Mouse (Mus musculus): ENCODE data around the gene Med16. TPM values are rescaled to one million over a fixed set of nuclear protein-coding genes. Genes with fewer than 3 reads are reported as not detected.

Med16 gene
- polyA plus RNA-seq, 1 experiment from 2014 or later: 37.3 TPM

DNA sequence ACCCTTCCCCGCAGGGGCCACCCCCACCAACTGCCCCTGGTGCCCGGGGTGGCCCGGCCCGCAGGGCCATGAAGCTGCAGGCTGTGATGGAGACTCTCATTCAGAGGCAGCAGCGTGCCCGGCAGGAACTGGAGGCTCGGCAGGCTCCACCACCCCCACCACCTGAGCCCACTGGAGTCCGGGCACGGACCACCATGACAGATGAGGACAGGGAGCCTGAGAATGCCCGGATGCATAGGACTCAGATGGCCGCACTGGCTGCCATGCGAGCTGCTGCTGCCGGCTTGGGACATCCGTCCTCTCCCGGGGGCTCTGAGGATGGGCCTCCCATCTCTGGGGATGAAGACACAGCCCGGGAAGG is 22.1 kb upstream of the Med16 start:
- Histone ChIP-seq H3K4me2 (replicated peaks) (no peak overlapping the region), H3K27ac (no peak overlapping the region), H3K27me3 (replicated peaks) (no peaks in the 10 kb centered on the region), H3K9ac (no peak overlapping the region), H3K4me3 (replicated peaks) (no peak overlapping the region), H3K4me1 (replicated peaks) (peaks cover 68% of the 10 kb centered on the region), H3K36me3 (peaks cover 26% of the 10 kb centered on the region), H3K9me3 (no peaks in the 10 kb centered on the region)
- no peak for ATAC-seq
- WGBS: 89% methylated on average over 16 of the region's 16 CpGs

DNA sequence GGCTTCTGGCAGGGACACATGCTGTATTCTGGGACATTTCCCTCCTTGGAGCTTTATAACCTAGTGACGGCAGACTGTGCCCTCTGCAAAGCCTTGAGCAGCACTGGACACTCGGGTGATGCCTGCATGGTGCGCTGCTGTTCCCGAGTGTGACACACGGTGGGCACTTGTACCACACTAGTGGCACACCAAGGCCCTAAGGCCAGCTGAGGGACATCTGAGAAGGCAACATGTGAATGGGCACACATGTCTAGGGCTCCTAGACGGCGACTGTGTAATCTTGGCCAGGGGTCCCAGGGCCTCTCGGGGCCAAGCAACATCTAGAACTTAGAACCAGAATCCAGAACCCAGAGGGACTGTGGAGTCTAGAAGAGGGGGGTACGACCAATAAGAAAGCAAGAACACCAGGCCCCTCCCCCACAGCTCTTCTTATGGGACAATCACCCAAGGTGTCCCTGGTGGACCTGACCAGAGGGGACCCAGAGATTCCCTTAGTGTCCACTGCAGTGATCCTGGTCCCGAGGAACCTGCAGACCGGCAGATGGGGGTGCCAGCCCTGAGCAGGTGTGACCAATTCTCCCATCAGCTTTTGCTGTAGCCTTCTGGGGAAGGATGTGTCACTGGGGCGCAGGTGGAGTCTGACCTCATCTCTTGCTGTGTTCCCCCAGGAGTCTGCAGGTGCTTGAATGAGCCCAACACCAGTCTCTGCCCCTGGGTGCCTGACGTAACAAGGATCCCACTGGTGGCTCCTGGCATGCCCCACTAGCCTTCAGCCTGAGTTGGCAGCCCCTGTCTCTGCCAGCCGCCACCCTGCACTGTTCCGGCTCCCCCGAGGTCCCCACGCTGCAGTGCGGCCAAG is 21.5 kb upstream of the Med16 start:
- peaks cover 22% of the 10 kb centered on the region for H3K36me3 ChIP-seq
- no peak overlapping the region for H3K27ac ChIP-seq
- 84% methylated on average over 18 of the region's 18 CpGs for WGBS
- H3K4me2 ChIP-seq (replicated peaks): peak overlapping the region; percentile 92
- H3K4me1 ChIP-seq (replicated peaks): peaks cover 66% of the 10 kb centered on the region
- no peaks in the 10 kb centered on the region for H3K27me3 ChIP-seq (replicated peaks)
- H3K9me3 ChIP-seq: no peaks in the 10 kb centered on the region
- H3K9ac ChIP-seq: no peak overlapping the region
- 0 out of 2 replicates have a peak overlapping the region, but pooled peaks have one; percentile 2 for H3K4me3 ChIP-seq (replicated peaks)
- ATAC-seq: no peak

DNA sequence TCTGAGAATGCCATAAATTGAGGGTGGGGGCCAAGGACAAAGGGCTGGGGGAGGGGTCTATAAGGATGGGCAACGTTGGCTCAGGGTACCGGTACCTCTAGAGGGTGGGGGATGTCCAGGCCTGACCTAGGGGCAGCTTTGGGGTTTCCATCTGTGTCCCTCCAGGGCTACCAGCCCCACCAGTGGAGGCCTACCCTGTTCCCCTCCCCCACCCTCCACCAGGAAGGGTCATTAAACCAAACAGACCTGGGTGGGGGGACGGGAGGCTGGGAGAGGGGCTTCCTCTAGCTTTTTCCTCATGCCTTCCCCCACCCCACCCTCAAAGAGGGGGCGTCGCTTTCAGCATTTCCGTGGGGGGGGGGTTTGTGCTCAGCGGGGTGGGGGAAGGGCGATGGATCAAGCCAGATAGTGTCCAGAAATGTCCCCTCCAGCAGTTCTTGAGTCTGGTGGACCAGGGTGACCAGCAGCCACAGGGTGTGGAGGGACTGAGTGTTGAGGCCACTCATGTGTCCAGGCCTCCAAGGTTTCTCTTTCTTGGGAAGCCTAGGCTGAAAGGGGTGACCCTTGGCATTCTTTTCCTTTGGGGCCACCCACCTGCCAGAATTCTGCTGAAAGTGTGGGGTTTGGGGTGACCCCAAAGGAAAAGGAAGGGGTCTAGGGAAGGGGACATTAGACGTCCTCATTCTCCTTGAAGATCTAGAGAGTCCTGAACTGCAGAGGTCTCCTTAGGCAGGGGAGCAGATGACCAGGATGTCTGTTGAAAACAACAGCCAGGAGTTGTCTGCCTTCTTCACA is 20.4 kb upstream of the Med16 start:
- Histone ChIP-seq H3K27ac (peak overlapping the region; percentile 66), H3K4me1 (replicated peaks) (peaks cover 62% of the 10 kb centered on the region), H3K9ac (peak overlapping the region; percentile 36), H3K36me3 (peaks cover 21% of the 10 kb centered on the region), H3K9me3 (no peaks in the 10 kb centered on the region), H3K4me2 (replicated peaks) (peak overlapping the region; percentile 92), H3K27me3 (replicated peaks) (no peaks in the 10 kb centered on the region), H3K4me3 (replicated peaks) (peak overlapping the region; percentile 98)
- WGBS: 14% methylated on average over 9 of the region's 9 CpGs
- no peak for ATAC-seq

DNA sequence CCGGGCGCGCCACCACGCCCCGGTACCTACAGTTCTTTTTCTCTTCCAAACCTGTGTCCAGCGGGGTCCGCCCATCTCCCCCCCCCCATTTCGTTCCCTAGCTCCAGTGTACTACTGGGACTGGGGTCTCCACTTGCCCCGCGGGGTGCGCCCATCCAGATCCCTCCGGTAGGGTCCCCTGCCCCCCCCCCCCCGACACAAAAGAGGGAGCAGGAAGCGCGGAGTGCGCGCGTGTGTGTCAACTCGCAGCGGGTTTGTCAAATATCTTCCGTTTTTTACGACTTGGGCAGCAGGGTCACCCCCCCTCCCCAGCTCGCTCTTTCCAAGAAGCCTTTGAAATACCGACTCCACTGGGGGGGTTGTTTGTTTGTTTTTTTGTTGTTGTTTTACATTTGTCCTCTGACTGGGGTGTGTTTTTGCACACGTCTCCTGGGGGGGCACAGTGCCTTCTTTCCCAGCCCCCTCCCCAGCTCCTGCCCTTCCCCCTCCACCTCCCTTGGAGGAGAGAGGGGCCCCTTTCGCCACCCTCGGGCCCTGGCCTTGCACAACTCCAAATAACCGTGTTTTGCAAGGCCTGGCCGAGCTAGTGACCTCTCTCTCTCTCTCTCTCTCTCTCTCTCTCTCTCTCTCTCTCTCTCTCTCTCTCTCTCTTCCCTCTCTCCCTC is 19.4 kb upstream of the Med16 start:
- Histone ChIP-seq H3K9me3 (no peaks in the 10 kb centered on the region), H3K4me1 (replicated peaks) (peaks cover 53% of the 10 kb centered on the region), H3K9ac (peak overlapping the region; percentile 97), H3K4me3 (replicated peaks) (peak overlapping the region; percentile 98), H3K4me2 (replicated peaks) (peak overlapping the region; percentile 92), H3K27me3 (replicated peaks) (peaks cover 3% of the 10 kb centered on the region; the same call in 1 of the 2 replicates), H3K27ac (peak overlapping the region; percentile 96), H3K36me3 (peaks cover 21% of the 10 kb centered on the region)
- WGBS: 1% methylated on average over 29 of the region's 29 CpGs
- peak; percentile 2; the same call in 1 of the 2 replicates for ATAC-seq

DNA sequence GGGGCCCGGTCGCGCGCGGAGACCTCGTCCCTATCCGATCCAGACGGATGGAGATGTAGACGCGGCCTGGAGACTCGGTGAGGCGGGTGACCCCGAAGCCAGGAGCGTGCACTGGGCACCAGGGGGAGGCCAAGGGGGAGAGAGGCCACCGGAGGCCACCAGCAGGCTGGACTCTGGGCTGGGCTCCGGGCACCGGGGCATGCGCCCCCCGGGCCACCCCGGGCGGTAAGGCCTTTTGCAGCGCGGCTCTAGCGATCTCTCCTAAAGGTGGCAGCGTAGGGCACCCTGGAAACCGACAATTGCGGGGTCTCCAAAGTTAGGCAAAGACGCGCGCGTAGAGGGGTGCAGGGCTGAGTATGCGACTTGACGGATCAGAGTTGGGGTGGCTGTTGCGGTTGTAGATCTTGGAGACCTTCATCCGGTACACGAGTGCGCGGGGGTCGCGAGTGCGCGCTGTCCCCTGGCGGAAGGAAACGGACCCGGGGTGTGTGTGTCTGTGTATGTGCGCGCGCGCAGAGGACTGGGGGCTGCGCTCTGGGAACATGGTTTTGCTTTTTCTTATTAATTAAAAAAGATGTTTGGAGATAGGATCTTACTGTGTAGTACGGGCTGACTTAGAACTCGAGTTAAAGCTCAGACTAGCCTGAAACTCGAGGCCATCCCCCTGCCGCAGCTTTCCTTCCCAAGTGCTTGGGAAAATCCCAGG is 18.8 kb upstream of the Med16 start:
- no peaks in the 10 kb centered on the region for H3K9me3 ChIP-seq
- H3K4me1 ChIP-seq (replicated peaks): peaks cover 46% of the 10 kb centered on the region
- peak overlapping the region; percentile 98 for H3K4me3 ChIP-seq (replicated peaks)
- H3K27me3 ChIP-seq (replicated peaks): peaks cover 10% of the 10 kb centered on the region
- peak overlapping the region; percentile 92 for H3K4me2 ChIP-seq (replicated peaks)
- peak overlapping the region; percentile 97 for H3K9ac ChIP-seq
- WGBS: under 1% methylated on average over 54 of the region's 54 CpGs
- peak; percentile 36 for ATAC-seq
- H3K27ac ChIP-seq: peak overlapping the region; percentile 96
- peaks cover 20% of the 10 kb centered on the region for H3K36me3 ChIP-seq

DNA sequence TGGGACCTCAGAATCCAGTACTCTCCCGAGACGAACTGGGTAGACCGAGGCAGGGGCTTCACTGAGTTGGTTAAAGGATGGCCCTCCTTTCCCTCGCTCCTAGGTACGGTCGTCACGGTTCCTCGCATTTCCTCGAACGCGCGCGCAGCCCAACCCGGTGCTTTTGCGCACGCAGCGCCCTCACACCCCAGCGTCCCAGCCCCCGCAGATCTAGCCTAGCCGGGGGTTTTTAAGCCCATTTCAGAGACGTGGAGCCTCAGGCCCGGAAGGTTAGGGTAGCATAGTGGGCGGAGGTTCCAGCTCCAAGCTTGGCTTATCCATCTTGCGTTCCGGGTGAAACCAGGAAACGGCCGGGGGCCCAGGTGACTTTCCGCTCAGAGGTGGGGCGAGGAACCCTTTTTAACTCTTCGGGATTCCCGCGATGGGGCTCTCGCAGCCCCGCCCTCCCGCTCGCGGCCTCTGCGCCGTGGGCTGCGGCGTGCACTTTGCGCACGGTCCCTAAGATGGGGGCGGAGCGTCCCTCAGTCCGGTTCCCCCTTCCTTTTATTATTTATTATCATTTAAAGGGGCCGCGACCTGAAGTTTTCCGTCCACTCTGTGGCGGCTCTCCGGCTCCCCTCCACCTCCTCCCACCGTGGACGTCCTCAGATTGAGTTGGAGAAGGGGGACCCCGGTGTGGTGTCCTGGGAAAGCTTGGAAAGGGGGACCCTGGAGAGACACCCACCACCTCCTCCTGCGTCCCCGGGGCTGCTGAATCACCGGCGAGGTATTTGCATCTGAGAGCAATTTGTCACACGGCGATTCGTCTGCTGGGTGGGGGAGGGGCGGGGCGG is 18.0 kb upstream of the Med16 start, which contains the start of gene Arid3a:
Gene Arid3a, plus strand, starts transcription at position 553 of the 833 bp plus-strand sequence.
- ATAC-seq: peak; percentile 86
- peaks cover 12% of the 10 kb centered on the region for H3K36me3 ChIP-seq
- H3K4me2 ChIP-seq (replicated peaks): peak within 1 kb of the TSS; percentile 92
- H3K9ac ChIP-seq: peak within 1 kb of the TSS; percentile 97
- no peaks in the 10 kb centered on the region for H3K9me3 ChIP-seq
- peak within 1 kb of the TSS; percentile 98 for H3K4me3 ChIP-seq (replicated peaks)
- under 1% methylated on average over 63 of the region's 63 CpGs for WGBS
- H3K27ac ChIP-seq: peak within 1 kb of the TSS; percentile 96
- peaks cover 40% of the 10 kb centered on the region for H3K4me1 ChIP-seq (replicated peaks)
- H3K27me3 ChIP-seq (replicated peaks): peaks cover 18% of the 10 kb centered on the region

DNA sequence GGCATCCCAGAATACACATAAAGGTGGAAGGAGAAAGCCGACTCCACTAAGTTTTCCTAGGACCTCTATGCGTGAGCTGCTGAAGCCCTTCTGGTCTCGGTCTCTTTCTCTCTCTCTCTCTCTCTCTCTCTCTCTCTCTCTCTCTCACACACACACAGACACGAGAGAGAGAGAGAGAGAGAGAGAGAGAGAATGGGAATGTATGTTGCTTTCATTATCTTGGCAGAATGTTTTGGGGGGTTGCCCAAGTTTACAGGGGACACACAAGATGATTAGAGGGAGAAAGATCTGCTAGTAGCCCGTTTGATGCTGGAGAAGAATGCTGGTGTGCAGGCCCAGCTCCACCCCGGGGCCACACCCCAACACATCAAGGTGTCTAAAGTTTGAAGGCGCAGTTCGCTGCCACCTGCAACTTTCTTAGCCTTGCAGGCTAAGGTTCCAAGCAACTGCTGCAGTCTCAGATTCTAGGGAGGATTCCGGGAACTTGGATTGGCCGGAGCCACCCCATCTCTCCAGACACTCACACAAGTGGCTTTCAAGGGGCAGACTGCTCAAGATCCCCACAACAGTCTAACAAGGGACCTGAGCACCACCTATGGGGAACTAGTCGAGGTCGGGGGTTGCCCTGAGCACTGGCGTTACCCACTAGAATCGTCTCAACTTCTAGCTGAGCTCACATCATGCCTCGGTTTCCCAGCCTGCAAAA is 17.2 kb upstream of the Med16 start:
- H3K4me3 ChIP-seq (replicated peaks): peak overlapping the region; percentile 98
- WGBS: 5% methylated on average over 14 of the region's 15 CpGs
- no peaks in the 10 kb centered on the region for H3K9me3 ChIP-seq
- H3K27ac ChIP-seq: peak overlapping the region; percentile 96
- peaks cover 25% of the 10 kb centered on the region for H3K27me3 ChIP-seq (replicated peaks)
- H3K4me2 ChIP-seq (replicated peaks): peak overlapping the region; percentile 92
- H3K36me3 ChIP-seq: peaks cover 4% of the 10 kb centered on the region; the same call in 1 of the 2 replicates
- peak overlapping the region; percentile 97 for H3K9ac ChIP-seq
- ATAC-seq: peak; percentile 6; the same call in 1 of the 2 replicates
- peaks cover 42% of the 10 kb centered on the region for H3K4me1 ChIP-seq (replicated peaks)

DNA sequence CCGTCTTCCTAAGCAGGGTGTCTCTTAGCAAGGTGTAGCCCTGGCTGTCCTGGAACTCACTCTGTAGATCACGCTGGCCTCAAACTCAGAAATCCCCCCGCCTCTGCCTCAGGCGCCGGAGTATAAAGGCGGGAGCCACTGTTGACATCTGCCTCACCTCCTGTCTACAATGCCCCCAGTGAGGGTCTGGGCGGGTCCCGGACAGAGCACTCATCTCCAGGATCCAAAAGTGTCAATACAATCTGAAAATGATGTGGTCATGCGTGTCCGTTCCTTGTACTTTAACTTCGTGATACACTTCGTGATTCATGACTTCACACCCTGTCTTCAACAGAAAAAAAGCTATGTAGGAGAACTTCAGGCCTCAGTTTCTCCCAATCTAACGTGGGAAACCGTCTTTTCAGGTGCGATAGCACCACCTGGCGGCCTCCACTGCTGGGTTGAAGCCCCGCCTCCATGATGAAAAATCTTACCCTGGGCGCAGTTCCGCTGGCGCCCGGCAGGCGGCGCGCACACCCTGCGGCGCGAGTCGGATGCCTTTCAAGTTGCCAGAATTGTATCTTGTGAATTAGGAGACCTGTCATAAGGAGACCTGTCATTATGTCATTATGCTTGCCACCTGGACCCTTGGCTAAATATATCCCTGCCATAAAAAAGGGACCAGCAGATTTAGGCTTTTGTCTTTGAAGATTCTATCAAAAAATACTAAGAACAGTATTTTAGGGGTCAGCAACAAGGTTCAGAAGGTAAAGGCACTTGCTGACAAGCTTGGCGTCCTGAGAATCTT is 16.5 kb upstream of the Med16 start:
- ATAC-seq: 0 out of 2 replicates have a peak, but pooled peaks have one; percentile 0
- H3K27me3 ChIP-seq (replicated peaks): peaks cover 33% of the 10 kb centered on the region
- no peaks in the 10 kb centered on the region for H3K36me3 ChIP-seq
- H3K27ac ChIP-seq: peak overlapping the region; percentile 96
- 11% methylated on average over 29 of the region's 29 CpGs for WGBS
- H3K4me2 ChIP-seq (replicated peaks): peak overlapping the region; percentile 92
- H3K9me3 ChIP-seq: no peaks in the 10 kb centered on the region
- H3K4me1 ChIP-seq (replicated peaks): peaks cover 45% of the 10 kb centered on the region
- peak overlapping the region; percentile 98; the same call in 1 of the 2 replicates for H3K4me3 ChIP-seq (replicated peaks)
- H3K9ac ChIP-seq: no peak overlapping the region

DNA sequence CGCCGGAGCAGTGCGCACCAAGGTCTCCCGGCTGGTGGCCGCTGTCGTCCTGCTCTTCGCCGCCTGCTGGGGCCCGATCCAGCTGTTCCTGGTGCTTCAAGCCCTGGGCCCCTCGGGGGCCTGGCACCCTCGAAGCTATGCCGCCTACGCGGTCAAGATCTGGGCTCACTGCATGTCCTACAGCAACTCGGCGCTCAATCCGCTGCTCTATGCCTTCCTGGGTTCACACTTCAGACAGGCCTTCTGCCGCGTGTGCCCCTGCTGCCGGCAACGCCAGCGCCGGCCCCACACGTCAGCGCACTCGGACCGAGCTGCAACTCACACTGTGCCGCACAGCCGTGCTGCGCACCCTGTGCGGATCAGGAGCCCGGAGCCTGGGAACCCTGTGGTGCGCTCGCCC is 12.8 kb upstream of the Med16 start:
- peaks cover 60% of the 10 kb centered on the region for H3K27me3 ChIP-seq (replicated peaks)

More for the DNA sequence above, 12.8 kb upstream of the Med16 start:
- no peaks in the 10 kb centered on the region for H3K36me3 ChIP-seq
- H3K27ac ChIP-seq: no peak overlapping the region
- peaks cover 49% of the 10 kb centered on the region for H3K4me1 ChIP-seq (replicated peaks)
- peak overlapping the region; percentile 23; the same call in 1 of the 2 replicates for H3K9ac ChIP-seq
- peak overlapping the region; percentile 31 for H3K4me3 ChIP-seq (replicated peaks)
- H3K4me2 ChIP-seq (replicated peaks): peak overlapping the region; percentile 72
- no peaks in the 10 kb centered on the region for H3K9me3 ChIP-seq
- 3% methylated on average over 34 of the region's 34 CpGs for WGBS
- ATAC-seq: no peak
